8 mouse cellular contexts compared by ENCODE assay signal in genomic region chr19:34526941-34527682, GRCm38 (mm10). TPM values are rescaled to one million over a fixed set of nuclear protein-coding genes. Genes with fewer than 3 reads are reported as not detected.
DNase-seq lines count a peak whose midpoint lies in the region; ATAC-seq lines count a peak whose summit lies in the region.

Lipa (minus strand) TSS chr19:34527474.

- peaks cover 13% of the 10 kb centered on the region for H3K4me1 ChIP-seq in intestine, embryonic 14.5 days (replicated peaks; ENCODE audit: control insufficient read depth, insufficient read depth, low read length)

- DNase-seq in adrenal gland, adult 18-20 months (ENCODE audit: low spot score in 2 of 2): peak; percentile 87 to 88
- peak; percentile 94 for DNase-seq in embryo, embryonic 11 days
- peak; percentile 96 for DNase-seq in gastrocnemius, postnatal 25 days
- peak; percentile 93 for DNase-seq in intestine, embryonic 14.5 days (ENCODE audit: low spot score)
- DNase-seq in left cerebral cortex, postnatal 14 days (ENCODE audit: low spot score in 2 of 2): peak; percentile 87 to 90
- peak; percentile 93 for DNase-seq in mesoderm, embryonic 11.5 days (ENCODE audit: low read depth, low spot score)
- DNase-seq in right cerebral cortex, postnatal 36 days (ENCODE audit: low spot score in 2 of 2): peak; percentile 89 to 91
- DNase-seq in yolk sac, embryonic 10.5 days (ENCODE audit: low spot score): peak; percentile 90

- intact Hi-C loops in left cerebral cortex, postnatal 14 days (cut with DNase I): no loop called here

- peak within 1 kb of the TSS; percentile 67 for H3K9ac ChIP-seq in intestine, embryonic 14.5 days (ENCODE audit: low read length)

- WGBS in intestine, embryonic 14.5 days: under 1% methylated on average over 29 of the region's 29 CpGs

- ATAC-seq in intestine, embryonic 14.5 days (replicated peaks; ENCODE audit: low FRiP score, low TSS enrichment, low read depth): peak; percentile 100

- peak within 1 kb of the TSS; percentile 80 for H3K4me3 ChIP-seq in intestine, embryonic 14.5 days (ENCODE audit: low read depth, low read length)

- peak within 1 kb of the TSS; percentile 40; the same call in 1 of the 2 replicates for H3K27ac ChIP-seq in intestine, embryonic 14.5 days (ENCODE audit: low read depth)

- peak within 1 kb of the TSS; percentile 85 for H3K4me2 ChIP-seq in intestine, embryonic 14.5 days (ENCODE audit: low read length)

- H3K36me3 ChIP-seq in intestine, embryonic 14.5 days (ENCODE audit: control insufficient read depth, insufficient read depth, low read length): no peaks in the 10 kb centered on the region

- no peaks in the 10 kb centered on the region for H3K9me3 ChIP-seq in intestine, embryonic 14.5 days (ENCODE audit: control insufficient read depth, low read length)

- H3K27me3 ChIP-seq in intestine, embryonic 14.5 days (replicated peaks; ENCODE audit: control insufficient read depth, insufficient read depth, low read length): no peaks in the 10 kb centered on the region

RNA-seq across cellular contexts. Expression of gene Lipa, which starts in this region (rescaled TPM):
- 100 to 1,000 TPM; 101 to 207 TPM for total RNA-seq in adrenal gland, adult 18-20 months (2021)
- total RNA-seq in gastrocnemius, postnatal 25 days (2021): 1 to 10 TPM; 6.5 to 9.7 TPM
- polyA plus RNA-seq in intestine, embryonic 14.5 days (2014; fragmentation: Nextera tagmentation; extraction: Ambion mirVana): 28.2 and 31.3 TPM in 2 replicates
- total RNA-seq in left cerebral cortex, postnatal 14 days (2021): 10 to 100 TPM; 15.7 to 18.6 TPM

Comparison
In these comparisons a context has a peak if more than half of its experiments do, and no peak if none do; other contexts are left out.
1. Peak in every context shown above with its lines: DNase-seq, ATAC-seq, H3K4me3 ChIP-seq and H3K27ac ChIP-seq.
2. RNA of gene Lipa (total RNA-seq): 101 to 207 TPM in adrenal gland, adult 18-20 months; 15.7 to 18.6 TPM in left cerebral cortex, postnatal 14 days and 6.5 to 9.7 TPM in gastrocnemius, postnatal 25 days; every median in the first group is over 4 times any median in the second.